Mouse (Mus musculus) intestine, embryonic 16.5 days (tissue): Measurements from ENCODE around the gene Cpd. TPM values are rescaled to one million over a fixed set of nuclear protein-coding genes. Genes with fewer than 3 reads are reported as not detected.

Source experiments
- ATAC-seq: fragments of 200-750 bp; cut with Nextera tagmentation; 2 replicates; pipeline ENCODE4 v1.8.0; 2017; ENCODE audit warnings: moderate TSS enrichment, moderate library complexity
- H3K27ac ChIP-seq: fragments of 300-500 bp; sonication (generic); 2 replicates; pipeline ENCODE4 v1.5.1; 2014; ENCODE audit warnings: mild to moderate bottlenecking, low read length
- H3K27me3 ChIP-seq: fragments of 300-500 bp; sonication (generic); replicated peaks from 2 replicates; pipeline ENCODE4 v1.6.1; 2014; ENCODE audit warnings: low read length, control low read depth, mixed read lengths; ENCODE audit not compliant: control insufficient read depth, insufficient read depth
- H3K36me3 ChIP-seq: fragments of 300-500 bp; sonication (generic); 2 replicates; pipeline ENCODE4 v1.6.1; 2014; ENCODE audit warnings: low read length, control low read depth; ENCODE audit not compliant: control insufficient read depth, insufficient read depth
- H3K4me1 ChIP-seq: fragments of 300-500 bp; sonication (generic); 2 replicates; pipeline ENCODE4 v1.6.1; 2014; ENCODE audit warnings: low read length, control low read depth, mixed read lengths; ENCODE audit not compliant: control insufficient read depth, insufficient read depth
- H3K4me2 ChIP-seq: fragments of 300-500 bp; sonication (generic); 2 replicates; pipeline ENCODE4 v1.6.1; 2014; ENCODE audit warnings: low read depth, low read length, control low read depth
- H3K4me3 ChIP-seq: fragments of 300-500 bp; sonication (generic); 2 replicates; pipeline ENCODE4 v1.5.1; 2014; ENCODE audit warnings: mild to moderate bottlenecking, low read length
- H3K9ac ChIP-seq: fragments of 300-500 bp; sonication (generic); 2 replicates; pipeline ENCODE4 v1.6.1; 2014; ENCODE audit warnings: low read depth, low read length
- H3K9me3 ChIP-seq: fragments of 300-500 bp; sonication (generic); 2 replicates; pipeline ENCODE4 v1.6.1; 2016; ENCODE audit warnings: low read length, control low read depth; ENCODE audit not compliant: control insufficient read depth
- WGBS: fragments of 180-500 bp; shearing (Covaris S2); extraction: QIAGEN DNeasy Blood & Tissue Kit; methylation state at CpG from one replicate; pipeline ENCODE4 v1.1.7; 2014; 5-methylcytosine and 5-hydroxymethylcytosine counted together
- polyA plus RNA-seq: library from polyadenylated mRNA; unstranded; fragments of >200 nt; fragmentation: Nextera tagmentation; extraction: Ambion mirVana; gene quantifications from 2 replicates; pipeline ENCODE4 v1.2.1, GENCODE M21; 2015

The Cpd gene
- polyA plus RNA-seq, 1 experiment from 2014 or later = 4.7 TPM

DNA sequence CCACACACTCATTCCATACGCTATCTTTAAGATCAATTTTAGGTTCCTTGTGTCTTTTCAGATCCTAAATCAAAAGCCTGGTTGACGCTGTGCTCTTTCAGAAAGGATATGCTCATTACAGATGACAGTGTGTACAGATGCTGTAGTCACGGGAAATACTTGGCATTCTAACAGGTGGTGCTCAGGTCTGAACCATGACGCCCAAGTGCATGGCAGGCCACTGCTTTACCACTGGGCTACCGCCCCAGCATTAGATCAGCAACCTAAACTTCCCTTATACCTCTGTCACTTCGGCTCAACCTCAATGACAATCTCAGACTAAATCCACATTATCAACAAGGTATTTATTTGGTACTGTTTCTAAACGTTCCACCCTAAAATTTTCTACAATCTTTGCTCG lies 71.3 kb downstream of the Cpd start:
- ATAC-seq = no peak
- no peaks in the 10 kb centered on the region for H3K36me3 ChIP-seq

DNA sequence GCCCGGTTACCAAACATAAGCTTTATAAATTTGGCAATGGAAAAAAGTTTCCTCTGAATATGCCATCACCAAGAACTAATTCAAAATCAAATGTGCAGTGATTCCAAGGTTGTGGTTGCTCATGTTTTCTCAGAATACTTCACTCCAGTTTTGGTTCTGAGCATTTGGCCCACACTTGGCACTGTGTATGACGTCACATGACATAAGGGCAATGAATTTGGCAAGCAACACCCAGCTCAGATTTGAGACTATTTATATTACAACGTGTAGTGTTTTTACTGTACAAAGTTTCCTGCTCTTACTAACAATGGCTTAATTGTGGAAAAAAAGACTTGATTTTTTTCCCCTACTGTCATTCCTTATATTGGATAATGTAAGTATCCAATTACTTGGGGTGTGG lies 73.0 kb downstream of the Cpd start:
- no peak overlapping the region for H3K4me3 ChIP-seq
- no peak overlapping the region for H3K27ac ChIP-seq
- H3K36me3 ChIP-seq = no peaks in the 10 kb centered on the region
- no peak for ATAC-seq
- no peaks in the 10 kb centered on the region for H3K4me1 ChIP-seq
- no peaks in the 10 kb centered on the region for H3K27me3 ChIP-seq
- H3K9me3 ChIP-seq = no peaks in the 10 kb centered on the region
- H3K4me2 ChIP-seq = no peak overlapping the region
- WGBS = 50% methylated on average over 3 of the region's 3 CpGs
- H3K9ac ChIP-seq = no peak overlapping the region

More for the DNA sequence above, 71.3 kb downstream of the Cpd start:
- Histone ChIP-seq H3K4me2 (no peak overlapping the region), H3K27ac (no peak overlapping the region), H3K4me1 (no peaks in the 10 kb centered on the region), H3K27me3 (no peaks in the 10 kb centered on the region), H3K9me3 (no peaks in the 10 kb centered on the region), H3K9ac (no peak overlapping the region), H3K4me3 (no peak overlapping the region)
- WGBS = 84% methylated on average over 8 of the region's 8 CpGs

DNA sequence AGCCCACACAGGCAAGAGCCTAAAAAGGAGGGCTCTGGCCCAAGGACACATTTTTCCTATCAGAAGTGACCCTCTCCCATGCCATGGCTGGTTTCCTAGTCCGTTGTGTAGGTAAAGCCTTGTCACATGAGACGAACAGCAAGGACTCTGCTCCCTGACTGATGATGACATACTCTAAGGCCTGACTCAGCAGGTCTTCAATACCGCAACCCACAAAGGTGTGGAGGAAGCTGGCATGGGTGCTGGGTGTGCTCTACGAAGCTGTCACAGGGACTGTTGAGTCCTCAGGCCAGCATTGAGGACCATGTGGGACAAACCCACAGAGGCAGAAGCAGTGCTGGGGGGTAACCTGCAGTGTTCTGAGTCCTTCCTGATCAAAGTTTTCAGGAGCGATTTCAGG lies 76.3 kb downstream of the Cpd start:
- H3K27me3 ChIP-seq = no peaks in the 10 kb centered on the region
- no peak overlapping the region for H3K4me3 ChIP-seq
- H3K9me3 ChIP-seq = no peaks in the 10 kb centered on the region
- WGBS = 83% methylated on average over 5 of the region's 5 CpGs
- no peak overlapping the region for H3K4me2 ChIP-seq
- ATAC-seq = peak; percentile 72; the same call in 1 of the 2 replicates
- no peak overlapping the region for H3K27ac ChIP-seq
- H3K4me1 ChIP-seq = no peaks in the 10 kb centered on the region
- no peaks in the 10 kb centered on the region for H3K36me3 ChIP-seq
- no peak overlapping the region for H3K9ac ChIP-seq

DNA sequence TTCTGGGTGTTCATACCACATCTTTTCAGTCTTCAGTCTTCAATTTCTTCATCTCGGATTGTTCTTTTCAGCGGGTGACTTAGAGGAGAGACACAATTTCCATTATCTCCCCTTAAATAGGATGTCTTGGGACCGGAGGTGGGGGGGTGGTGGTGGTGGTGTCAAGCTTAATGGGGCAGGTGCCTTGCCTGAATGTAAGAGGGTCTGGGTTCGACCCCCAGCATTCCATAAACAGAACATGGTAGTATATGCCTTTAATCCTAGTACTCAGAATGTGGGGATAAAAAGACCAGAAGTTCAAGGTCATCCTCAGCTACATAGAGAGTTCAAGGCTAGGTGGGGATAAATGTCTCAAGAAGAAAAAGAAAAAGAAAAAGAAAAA lies 83.1 kb downstream of the Cpd start:
- Histone ChIP-seq H3K27ac (no peak overlapping the region), H3K4me3 (peak overlapping the region; percentile 93; the same call in 1 of the 2 replicates)
- peak; percentile 42; the same call in 1 of the 2 replicates for ATAC-seq

DNA sequence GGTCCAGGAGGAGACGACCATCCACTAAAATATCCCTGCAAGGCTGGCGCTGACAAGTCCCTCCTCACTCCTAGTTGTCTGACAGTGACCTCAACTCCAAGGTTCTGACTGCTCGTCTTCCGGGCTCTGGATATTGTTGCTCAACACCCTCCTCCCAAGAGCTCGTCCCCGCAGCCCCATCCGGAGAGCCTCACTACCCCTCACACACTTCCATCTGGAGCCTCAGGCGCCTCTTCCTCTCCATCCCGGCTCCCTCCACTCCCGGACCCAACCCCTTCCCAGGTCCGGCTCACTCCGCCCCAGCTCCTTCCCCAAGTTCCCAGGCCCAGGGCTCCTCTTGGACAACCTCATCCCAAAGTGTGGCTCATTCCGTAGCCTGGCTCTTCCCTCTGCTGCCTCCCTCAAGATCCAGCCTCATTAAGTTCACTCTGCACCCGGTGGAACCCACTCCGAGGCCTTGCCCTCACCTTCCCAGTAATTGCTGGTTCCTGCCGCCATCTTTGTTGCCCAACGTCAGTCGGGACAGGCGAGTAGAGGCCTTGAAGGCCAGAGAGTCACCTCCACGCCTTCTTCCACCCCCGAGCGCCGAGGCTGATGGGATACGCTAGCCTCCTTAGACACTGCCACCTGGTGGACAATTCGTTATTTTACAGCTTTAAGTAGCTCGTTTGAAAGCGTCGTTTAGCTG lies 83.6 kb downstream of the Cpd start, which contains the start of gene Gosr1:
Gene Gosr1 (minus strand): TSS at position 527 of the 688 bp plus-strand sequence.
- peak within 1 kb of the TSS; percentile 93 for H3K4me3 ChIP-seq
- peak within 1 kb of the TSS; percentile 99 for H3K9ac ChIP-seq
- peak within 1 kb of the TSS; percentile 77 for H3K4me2 ChIP-seq
- H3K36me3 ChIP-seq = peaks cover 7% of the 10 kb centered on the region
- H3K4me1 ChIP-seq = no peaks in the 10 kb centered on the region; the same call in 1 of the 2 replicates
- peak within 1 kb of the TSS; percentile 85 for H3K27ac ChIP-seq
- peak; percentile 98 for ATAC-seq
- H3K9me3 ChIP-seq = no peaks in the 10 kb centered on the region
- H3K27me3 ChIP-seq = 0 out of 2 replicates have a peak, but pooled peaks cover 4% of the 10 kb centered on the region
- WGBS = under 1% methylated on average over 28 of the region's 28 CpGs

More for the DNA sequence above, 83.1 kb downstream of the Cpd start:
- 16% methylated on average over 4 of the region's 4 CpGs for WGBS
- H3K9ac ChIP-seq = 0 out of 2 replicates have a peak overlapping the region, but pooled peaks have one; percentile 9
- H3K27me3 ChIP-seq = 0 out of 2 replicates have a peak, but pooled peaks cover 4% of the 10 kb centered on the region
- H3K9me3 ChIP-seq = no peaks in the 10 kb centered on the region
- no peak overlapping the region for H3K4me2 ChIP-seq
- peaks cover 7% of the 10 kb centered on the region for H3K36me3 ChIP-seq
- no peaks in the 10 kb centered on the region; the same call in 1 of the 2 replicates for H3K4me1 ChIP-seq

DNA sequence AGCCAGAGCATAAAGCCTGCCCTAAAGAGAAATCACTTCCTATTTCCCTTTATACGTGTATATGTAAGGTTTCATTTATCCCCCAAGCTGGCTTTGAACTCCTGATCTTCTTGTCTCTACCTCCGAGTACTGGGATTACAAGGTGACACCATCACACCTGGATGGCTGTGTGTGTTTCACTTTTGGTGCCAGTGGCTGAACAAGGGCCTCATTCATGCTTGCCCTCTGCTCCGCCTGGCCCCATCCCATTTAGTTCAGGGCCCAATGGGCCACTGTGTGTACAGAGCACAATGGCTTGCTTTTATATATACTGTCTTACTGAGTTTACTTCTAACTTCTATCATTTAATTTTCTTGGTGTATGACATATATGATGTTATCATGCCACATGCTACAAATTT lies 94.5 kb downstream of the Cpd start:
- Histone ChIP-seq H3K36me3 (peaks cover 9% of the 10 kb centered on the region), H3K4me2 (no peak overlapping the region), H3K9ac (no peak overlapping the region), H3K4me1 (no peaks in the 10 kb centered on the region), H3K9me3 (no peaks in the 10 kb centered on the region), H3K27ac (no peak overlapping the region), H3K4me3 (no peak overlapping the region), H3K27me3 (no peaks in the 10 kb centered on the region)
- WGBS = 91% methylated on average over 3 of the region's 3 CpGs
- ATAC-seq = no peak

DNA sequence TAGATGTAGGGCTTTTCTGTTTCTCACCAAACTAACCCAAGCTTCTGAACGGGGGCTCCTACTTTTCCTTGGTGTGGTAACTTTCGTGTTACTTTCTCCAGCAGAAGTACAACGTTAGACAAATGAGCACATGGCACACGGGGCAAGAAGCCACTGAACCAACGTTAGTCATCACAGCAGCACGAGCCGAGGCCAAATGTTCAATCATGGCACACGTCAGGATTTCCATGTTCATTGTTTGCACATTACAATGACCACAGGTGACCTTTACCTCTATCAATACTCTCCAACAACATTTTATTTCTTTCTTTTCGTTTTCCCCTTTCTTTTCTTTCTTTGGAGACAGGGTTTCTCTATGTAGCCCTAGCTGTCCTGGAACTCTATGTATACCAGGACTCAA lies 98.0 kb downstream of the Cpd start:
- no peak for ATAC-seq
- Histone ChIP-seq H3K27ac (no peak overlapping the region), H3K4me2 (no peak overlapping the region), H3K4me1 (no peaks in the 10 kb centered on the region), H3K9ac (no peak overlapping the region), H3K36me3 (peaks cover 13% of the 10 kb centered on the region), H3K9me3 (no peaks in the 10 kb centered on the region), H3K4me3 (no peak overlapping the region), H3K27me3 (no peaks in the 10 kb centered on the region)
- WGBS = 90% methylated on average over 9 of the region's 9 CpGs

GRCm38 (mm10) chr11:76745921-76746320 lies 100.9 kb downstream of the Cpd start:
- WGBS = 100% methylated on average over 1 of the region's 1 CpGs
- Histone ChIP-seq H3K4me2 (no peak overlapping the region), H3K36me3 (peaks cover 13% of the 10 kb centered on the region)

GRCm38 (mm10) chr11:76744550-76744949 lies 102.3 kb downstream of the Cpd start:
- ATAC-seq = no peak
- H3K4me1 ChIP-seq = no peaks in the 10 kb centered on the region
- H3K36me3 ChIP-seq = peaks cover 13% of the 10 kb centered on the region
- 62% methylated on average over 7 of the region's 7 CpGs for WGBS
- no peaks in the 10 kb centered on the region for H3K27me3 ChIP-seq
- no peak overlapping the region for H3K4me2 ChIP-seq
- H3K27ac ChIP-seq = no peak overlapping the region
- H3K9ac ChIP-seq = no peak overlapping the region
- H3K9me3 ChIP-seq = no peaks in the 10 kb centered on the region
- H3K4me3 ChIP-seq = no peak overlapping the region

More at GRCm38 (mm10) chr11:76745921-76746320, 100.9 kb downstream of the Cpd start:
- Histone ChIP-seq H3K9me3 (no peaks in the 10 kb centered on the region), H3K27me3 (no peaks in the 10 kb centered on the region), H3K9ac (no peak overlapping the region), H3K27ac (no peak overlapping the region), H3K4me1 (no peaks in the 10 kb centered on the region), H3K4me3 (no peak overlapping the region)
- no peak for ATAC-seq
